8 mouse cellular contexts compared by ENCODE assay signal in the genomic region with DNA sequence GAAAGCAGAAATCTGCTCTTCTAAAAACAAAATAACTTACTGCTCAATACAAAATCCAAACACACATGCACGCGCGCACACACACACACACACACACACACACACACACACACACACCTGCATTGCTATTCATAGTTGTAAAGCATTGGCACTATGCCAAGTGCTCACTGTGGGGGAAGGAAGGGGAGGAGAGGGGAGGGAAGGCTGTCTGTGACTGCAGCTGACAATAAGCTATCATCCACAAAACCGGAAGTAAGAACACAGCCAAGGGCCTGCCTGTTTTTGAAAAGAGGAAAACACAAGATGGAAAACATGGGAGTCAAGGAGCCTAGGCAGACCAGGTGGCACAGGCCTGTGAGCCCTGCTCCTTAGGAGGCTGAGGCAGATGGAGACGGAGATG. TPM values are rescaled to one million over a fixed set of nuclear protein-coding genes. Genes with fewer than 3 reads are reported as not detected.
A peak's percentile ranks its signal among the peaks of the same experiment; 100 is the strongest.
DNase-seq lines count a peak whose midpoint lies in the region; ATAC-seq lines count a peak whose summit lies in the region.

No protein-coding gene starts in this region.

- H3K36me3 ChIP-seq in embryonic facial prominence, embryonic 11.5 days (replicated peaks; ENCODE audit: control insufficient read depth, insufficient read depth, low read depth, low read length): no peaks in the 10 kb centered on the region
- H3K36me3 ChIP-seq in embryonic facial prominence, embryonic 10.5 days (replicated peaks): no peaks in the 10 kb centered on the region
- H3K36me3 ChIP-seq in heart, embryonic 13.5 days: no peaks in the 10 kb centered on the region
- no peaks in the 10 kb centered on the region for H3K36me3 ChIP-seq in midbrain, embryonic 13.5 days

- DNase-seq in embryonic facial prominence, embryonic 11.5 days (ENCODE audit: low spot score): peak; percentile 26
- no peak for DNase-seq in embryonic facial prominence, embryonic 10.5 days (ENCODE audit: low spot score)
- peak; percentile 70 for DNase-seq in kidney, adult 9 months
- no peak for DNase-seq in layer of hippocampus, postnatal 14 days (ENCODE audit: low spot score in 2 of 2)
- DNase-seq in urinary bladder, postnatal 25 days (ENCODE audit: low spot score): no peak

- H3K9ac ChIP-seq in embryonic facial prominence, embryonic 11.5 days (replicated peaks; ENCODE audit: low read length): no peak overlapping the region
- 0 out of 2 replicates have a peak overlapping the region, but pooled peaks have one; percentile 2 for H3K9ac ChIP-seq in heart, embryonic 13.5 days
- H3K9ac ChIP-seq in midbrain, embryonic 13.5 days (replicated peaks): no peak overlapping the region

- ATAC-seq in embryonic facial prominence, embryonic 11.5 days (replicated peaks; ENCODE audit: insufficient number of reproducible peaks, low FRiP score, low TSS enrichment, low read depth): no peak
- peak; percentile 83 for ATAC-seq in activated CD4-positive, CD25-positive, alpha-beta regulatory T cell, adult 4 months
- ATAC-seq in heart, embryonic 13.5 days (ENCODE audit: extremely low read depth, insufficient number of reproducible peaks, low FRiP score, low TSS enrichment): no peak; the same call in 1 of the 2 replicates
- ATAC-seq in midbrain, embryonic 13.5 days: peak; percentile 15; the same call in 1 of the 2 replicates

- no peak overlapping the region for H3K4me2 ChIP-seq in embryonic facial prominence, embryonic 11.5 days (ENCODE audit: low read depth, low read length)
- H3K4me2 ChIP-seq in heart, embryonic 13.5 days: no peak overlapping the region
- H3K4me2 ChIP-seq in midbrain, embryonic 13.5 days (replicated peaks): no peak overlapping the region

- no peaks in the 10 kb centered on the region for H3K4me1 ChIP-seq in embryonic facial prominence, embryonic 11.5 days (ENCODE audit: control insufficient read depth, insufficient read depth, low read length)
- 0 out of 2 replicates have a peak, but pooled peaks cover 4% of the 10 kb centered on the region for H3K4me1 ChIP-seq in embryonic facial prominence, embryonic 10.5 days
- H3K4me1 ChIP-seq in heart, embryonic 13.5 days: peaks cover 26% of the 10 kb centered on the region
- peaks cover 36% of the 10 kb centered on the region for H3K4me1 ChIP-seq in midbrain, embryonic 13.5 days (replicated peaks)

- no peaks in the 10 kb centered on the region for H3K27me3 ChIP-seq in embryonic facial prominence, embryonic 11.5 days (ENCODE audit: control insufficient read depth, insufficient read depth, low read length)
- no peaks in the 10 kb centered on the region for H3K27me3 ChIP-seq in embryonic facial prominence, embryonic 10.5 days (replicated peaks; ENCODE audit: low read depth, poor library complexity, severe bottlenecking)
- no peaks in the 10 kb centered on the region for H3K27me3 ChIP-seq in heart, embryonic 13.5 days (replicated peaks)
- H3K27me3 ChIP-seq in midbrain, embryonic 13.5 days: no peaks in the 10 kb centered on the region

- no peak overlapping the region for H3K27ac ChIP-seq in embryonic facial prominence, embryonic 11.5 days (replicated peaks; ENCODE audit: low read depth, low read length)
- H3K27ac ChIP-seq in embryonic facial prominence, embryonic 10.5 days (replicated peaks): no peak overlapping the region
- H3K27ac ChIP-seq in heart, embryonic 13.5 days (replicated peaks): peak overlapping the region; percentile 60
- peak overlapping the region; percentile 70 for H3K27ac ChIP-seq in midbrain, embryonic 13.5 days

- no peaks in the 10 kb centered on the region for H3K9me3 ChIP-seq in embryonic facial prominence, embryonic 11.5 days (replicated peaks; ENCODE audit: control insufficient read depth, low read length)
- H3K9me3 ChIP-seq in embryonic facial prominence, embryonic 10.5 days: no peaks in the 10 kb centered on the region
- no peaks in the 10 kb centered on the region for H3K9me3 ChIP-seq in heart, embryonic 13.5 days
- no peaks in the 10 kb centered on the region for H3K9me3 ChIP-seq in midbrain, embryonic 13.5 days

- H3K4me3 ChIP-seq in embryonic facial prominence, embryonic 11.5 days (ENCODE audit: low read depth, low read length): no peak overlapping the region
- no peak overlapping the region for H3K4me3 ChIP-seq in embryonic facial prominence, embryonic 10.5 days
- H3K4me3 ChIP-seq in heart, embryonic 13.5 days: no peak overlapping the region
- no peak overlapping the region for H3K4me3 ChIP-seq in midbrain, embryonic 13.5 days (replicated peaks)

- 83% methylated on average over 5 of the region's 5 CpGs for WGBS in embryonic facial prominence, embryonic 11.5 days
- 84% methylated on average over 5 of the region's 5 CpGs for WGBS in embryonic facial prominence, embryonic 10.5 days
- WGBS in heart, embryonic 13.5 days: 53% methylated on average over 5 of the region's 5 CpGs
- 65% methylated on average over 5 of the region's 5 CpGs for WGBS in midbrain, embryonic 13.5 days

RNA-seq across cellular contexts. Expression of gene Kifc3, which starts 42.6 kb away (rescaled TPM):
- 3.9 and 4.9 TPM in 2 replicates for polyA plus RNA-seq in embryonic facial prominence, embryonic 11.5 days (2014; fragmentation: Nextera tagmentation; extraction: Ambion mirVana)
- polyA plus RNA-seq in embryonic facial prominence, embryonic 10.5 days (2016; fragmentation: Nextera tagmentation; extraction: Ambion mirVana): 8.4 and 8.7 TPM in 2 replicates
- 1 to 10 TPM in 1 of 2 experiments, not detected in 1; 1.3 TPM for polyA plus RNA-seq in activated CD4-positive, CD25-positive, alpha-beta regulatory T cell, adult 4 months (2017; shearing (Covaris generic))
- polyA plus RNA-seq in heart, embryonic 13.5 days (2015; fragmentation: Nextera tagmentation; extraction: Ambion mirVana): 10.6 and 12.1 TPM in 2 replicates
- 12.6 and 14.3 TPM in 2 replicates for polyA plus RNA-seq in midbrain, embryonic 13.5 days (2015; fragmentation: Nextera tagmentation; extraction: Ambion mirVana)
- total RNA-seq in layer of hippocampus, postnatal 14 days (2021): 10 to 100 TPM; 59.0 to 60.2 TPM

Comparison
In these comparisons a context has a peak if more than half of its experiments do, and no peak if none do; other contexts are left out.
1. DNase-seq: peak in embryonic facial prominence, embryonic 11.5 days (single experiment) and kidney, adult 9 months (single experiment); none in embryonic facial prominence, embryonic 10.5 days (single experiment), layer of hippocampus, postnatal 14 days (0 of 2) and urinary bladder, postnatal 25 days (single experiment).
2. ATAC-seq: peak in activated CD4-positive, CD25-positive, alpha-beta regulatory T cell, adult 4 months (single experiment) and midbrain, embryonic 13.5 days (single experiment); none in embryonic facial prominence, embryonic 11.5 days (single experiment) and heart, embryonic 13.5 days (single experiment).
3. H3K27ac ChIP-seq: peak in heart, embryonic 13.5 days (single experiment) and midbrain, embryonic 13.5 days (single experiment); none in embryonic facial prominence, embryonic 11.5 days (single experiment) and embryonic facial prominence, embryonic 10.5 days (single experiment).